Mouse (Mus musculus): ENCODE results near the gene Fbxo34. TPM values are rescaled to one million over a fixed set of nuclear protein-coding genes. Genes with fewer than 3 reads are reported as not detected.

Gene Fbxo34
- total and polyA plus RNA-seq, 3 experiments: 14.8 to 29.5 TPM; not detected in 1

DNA sequence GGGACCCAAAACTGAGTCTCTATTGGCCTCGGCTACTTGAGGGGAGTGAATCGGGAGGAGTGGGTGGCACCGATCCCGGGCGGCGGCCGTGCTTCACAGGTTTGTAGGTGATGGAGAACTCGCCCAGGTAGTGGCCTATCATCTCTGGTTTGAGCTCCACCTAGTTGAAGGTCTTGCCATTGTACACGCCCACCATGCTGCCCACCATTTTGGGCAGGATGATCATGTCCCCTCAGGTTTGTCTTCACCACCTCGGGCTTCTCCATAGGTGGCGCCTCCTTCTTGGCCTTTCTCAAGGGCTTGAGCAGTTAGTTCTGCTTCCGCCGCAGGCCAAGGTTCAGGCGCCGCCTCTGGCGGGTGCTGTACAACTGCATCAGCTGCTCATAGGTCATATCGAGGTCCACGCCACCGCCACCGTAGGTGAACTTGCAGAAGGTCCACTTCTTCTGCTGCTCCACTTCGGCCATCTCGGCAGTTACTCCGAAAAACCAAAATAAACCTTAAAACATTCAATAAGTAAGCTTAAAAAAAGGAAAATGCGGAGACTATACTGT lies 30.4 kb upstream of the Fbxo34 start (continued):
- no peak for TF ChIP-seq ZKSCAN1 (IDR thresholded peaks at IDR 0.05; ENCODE audit: low read depth, low read length)
- TF ChIP-seq MYB (IDR thresholded peaks at IDR 0.05; ENCODE audit: low read depth, low read length): no peak
- TF ChIP-seq TBP (IDR thresholded peaks at IDR 0.05; ENCODE audit: low read depth, low read length): peak; percentile 47; the same call in 1 of the 2 replicates

DNA sequence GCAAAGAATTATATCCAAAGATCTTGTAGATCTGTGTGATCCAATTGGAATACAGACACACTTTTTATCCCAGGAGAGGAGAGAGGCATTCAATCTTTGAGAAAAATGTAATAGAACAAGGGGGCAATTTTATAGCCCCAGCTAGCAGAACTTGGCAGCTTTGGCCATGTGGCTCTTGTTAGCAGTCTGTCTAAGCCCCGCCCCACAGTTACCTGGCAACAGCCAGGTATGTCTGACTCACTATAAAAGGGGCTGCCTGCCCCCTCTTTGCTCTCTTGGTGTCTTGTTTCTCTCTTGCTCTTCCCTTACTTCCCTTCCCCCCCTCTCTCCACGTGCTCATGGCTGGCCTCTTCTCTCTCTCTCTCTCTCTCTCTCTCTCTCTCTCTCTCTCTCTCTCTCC lies 28.6 kb upstream of the Fbxo34 start:
- Histone ChIP-seq H3K27me3 (ENCODE audit: control insufficient read depth in 1 of 2, insufficient read depth in 2 of 2, low read length in 2 of 2) (peaks cover 2 to 3% of the 10 kb centered on the region in 2 experiments; a peak in 3 of 4 replicates), H3K9me3 (replicated peaks; ENCODE audit: insufficient read depth, low read length) (no peaks in the 10 kb centered on the region), H3K4me3 (ENCODE audit: control insufficient read depth in 1 of 2, insufficient read depth in 1 of 2, low read depth in 2 of 2, low read length in 2 of 2) (no peak overlapping the region), H3K79me2 (ENCODE audit: control insufficient read depth, insufficient read depth, low read length, poor library complexity) (peaks cover 9% of the 10 kb centered on the region), H3K4me1 (ENCODE audit: control insufficient read depth in 1 of 2, insufficient read depth in 2 of 2, low read length in 2 of 2) (peaks cover 0 to 8% of the 10 kb centered on the region in 2 experiments; a peak in 2 of 4 replicates), H3K36me3 (ENCODE audit: control insufficient read depth in 1 of 2, insufficient read depth in 2 of 2, low read length in 2 of 2) (peaks cover 0 to 2% of the 10 kb centered on the region in 2 experiments; a peak in 1 of 4 replicates), H3K9ac (ENCODE audit: control insufficient read depth, low read depth, low read length, poor library complexity, severe bottlenecking) (no peak overlapping the region), H3K27ac (ENCODE audit: control insufficient read depth, low read depth, low read length) (no peak overlapping the region)
- DNase-seq (ENCODE audit: low read depth, low spot score): no peak
- TF ChIP-seq MEF2A (IDR thresholded peaks at IDR 0.05; ENCODE audit: extremely low read depth, insufficient replicate concordance, low read depth, low read length, poor library complexity, severe bottlenecking) (no peak), ZNF384 (IDR thresholded peaks at IDR 0.05; ENCODE audit: low read depth, low read length) (no peak)

DNA sequence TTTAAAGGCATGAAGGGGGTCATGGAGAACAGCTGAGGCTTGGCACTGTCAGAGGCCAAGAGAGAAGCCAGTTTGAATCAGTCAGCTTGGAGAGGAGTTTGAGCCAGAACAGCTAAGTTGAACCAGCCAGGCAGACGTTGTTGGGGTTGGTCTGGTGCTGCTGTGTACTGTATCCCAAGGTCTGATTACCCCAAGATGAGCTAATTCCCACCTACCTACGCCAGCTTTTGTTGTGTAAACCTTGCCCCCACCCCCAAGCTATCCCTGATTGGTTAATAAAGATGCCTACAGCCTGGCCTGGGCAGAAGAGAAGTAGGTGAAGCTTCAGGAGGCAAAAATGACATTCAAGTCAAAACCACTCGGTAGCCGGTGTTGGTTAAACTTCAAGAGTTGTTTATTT lies 27.8 kb upstream of the Fbxo34 start:
- no peak overlapping the region for H3K4me3 ChIP-seq (ENCODE audit: control insufficient read depth in 1 of 2, insufficient read depth in 1 of 2, low read depth in 2 of 2, low read length in 2 of 2)
- H3K4me1 ChIP-seq (ENCODE audit: control insufficient read depth in 1 of 2, insufficient read depth in 2 of 2, low read length in 2 of 2): peaks cover 0 to under 1% of the 10 kb centered on the region in 2 experiments; a peak in 2 of 4 replicates
- TF ChIP-seq CHD1 (IDR thresholded peaks at IDR 0.05; ENCODE audit: low read depth, low read length) (no peak), ETS1 (IDR thresholded peaks at IDR 0.05; ENCODE audit: low read depth, low read length) (no peak), ZKSCAN1 (IDR thresholded peaks at IDR 0.05; ENCODE audit: low read depth, low read length) (no peak), POLR2AphosphoS5 (IDR thresholded peaks at IDR 0.05; ENCODE audit: borderline replicate concordance, low read depth, low read length) (no peak), USF1 (IDR thresholded peaks at IDR 0.05; ENCODE audit: low read depth, low read length) (no peak), MAFK (IDR thresholded peaks at IDR 0.05; ENCODE audit: borderline replicate concordance, low read depth, low read length) (no peak), NRF1 (IDR thresholded peaks at IDR 0.05; ENCODE audit: insufficient read depth, low read depth, low read length, poor library complexity, severe bottlenecking) (no peak), BHLHE40 (IDR thresholded peaks at IDR 0.05; ENCODE audit: borderline replicate concordance, low read depth, low read length) (no peak), HCFC1 (IDR thresholded peaks at IDR 0.05; ENCODE audit: low read depth, low read length) (no peak), GABPA (IDR thresholded peaks at IDR 0.05; ENCODE audit: low read depth, low read length) (no peak), MYC (IDR thresholded peaks at IDR 0.05; ENCODE audit: low read depth, low read length) (no peak), MYB (IDR thresholded peaks at IDR 0.05; ENCODE audit: low read depth, low read length) (no peak), CHD2 (IDR thresholded peaks at IDR 0.05; ENCODE audit: low read length) (no peak), RAD21 (IDR thresholded peaks at IDR 0.05; ENCODE audit: low read depth, low read length) (no peak)
- peaks cover 4% of the 10 kb centered on the region for H3K79me2 ChIP-seq (ENCODE audit: control insufficient read depth, insufficient read depth, low read length, poor library complexity)
- H3K9me3 ChIP-seq (replicated peaks; ENCODE audit: insufficient read depth, low read length): no peaks in the 10 kb centered on the region
- H3K27me3 ChIP-seq (ENCODE audit: control insufficient read depth in 1 of 2, insufficient read depth in 2 of 2, low read length in 2 of 2): peaks cover 2 to 3% of the 10 kb centered on the region in 2 experiments; a peak in 3 of 4 replicates
- H3K27ac ChIP-seq (ENCODE audit: control insufficient read depth, low read depth, low read length): no peak overlapping the region
- H3K9ac ChIP-seq (ENCODE audit: control insufficient read depth, low read depth, low read length, poor library complexity, severe bottlenecking): no peak overlapping the region
- H3K36me3 ChIP-seq (ENCODE audit: control insufficient read depth in 1 of 2, insufficient read depth in 2 of 2, low read length in 2 of 2): no peaks in the 10 kb centered on the region
- DNase-seq (ENCODE audit: low read depth, low spot score): no peak

All from MEL (cell line).